Mouse (Mus musculus) CD4-positive helper T cell, adult 2 months (primary cell): Measurements from ENCODE around the gene Pus10.

Source experiments
- DNase-seq: peaks from one replicate; pipeline ENCODE4 v3.0.0-alpha.2; 2012; ENCODE audit warnings: low read depth, missing footprints, low spot score

The Pus10 gene

DNA sequence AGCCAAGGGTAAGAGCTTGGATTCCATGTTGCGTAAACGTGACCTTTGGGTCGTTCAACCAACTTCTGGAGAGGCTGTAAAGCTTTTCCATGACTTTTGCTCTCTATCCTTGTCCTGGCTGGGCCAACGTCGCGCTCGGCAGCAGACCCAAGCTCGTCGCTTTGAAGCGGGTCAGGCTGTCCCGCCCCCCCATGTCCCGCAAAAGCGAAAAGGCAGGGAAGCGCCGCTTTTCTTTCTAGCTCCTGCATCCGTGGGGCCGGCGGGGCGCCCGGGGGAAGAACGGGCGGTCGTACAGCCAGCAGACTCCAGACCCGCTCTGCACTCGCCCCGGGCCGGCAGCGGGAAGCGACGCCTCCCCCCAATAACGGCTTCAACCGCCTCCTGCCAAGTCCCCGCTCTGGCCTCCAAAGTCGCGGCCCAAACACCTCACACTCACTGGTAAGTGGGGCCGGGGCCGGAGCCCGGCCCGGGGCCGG is at the start of gene Pus10:
Gene Pus10 (plus strand): TSS at position 364 of the 476 bp plus-strand sequence.
- no peak for DNase-seq

- DNase-seq = no peak
Observed at GRCm38 (mm10) chr11:23618995-23619394, 46.5 kb upstream of the Pus10 start.

DNA sequence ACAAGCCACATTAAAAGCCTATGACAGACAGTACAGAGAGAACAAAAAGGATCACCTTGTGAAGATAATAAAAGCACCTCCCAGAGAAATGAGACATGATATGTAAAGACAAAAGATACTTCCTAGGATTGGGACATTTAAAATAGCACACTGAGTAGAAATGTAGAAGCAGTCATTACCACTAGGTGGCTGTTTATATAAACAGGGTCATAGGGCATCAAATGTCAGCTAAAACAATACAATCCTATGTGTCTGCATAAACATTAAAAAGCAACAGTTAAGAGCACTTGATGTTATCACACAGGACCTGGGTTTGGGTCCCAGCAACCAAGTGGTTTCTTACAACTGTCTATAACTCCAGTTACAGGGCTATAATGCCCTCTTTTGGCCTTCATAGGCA is 34.8 kb upstream of the Pus10 start:
- DNase-seq = peak; percentile 8

GRCm38 (mm10) chr11:23632945-23633878 is 32.3 kb upstream of the Pus10 start, which contains the start of gene 0610010F05Rik:
0610010F05Rik (minus strand) TSS chr11:23633639.
- peak; percentile 94 for DNase-seq

DNA sequence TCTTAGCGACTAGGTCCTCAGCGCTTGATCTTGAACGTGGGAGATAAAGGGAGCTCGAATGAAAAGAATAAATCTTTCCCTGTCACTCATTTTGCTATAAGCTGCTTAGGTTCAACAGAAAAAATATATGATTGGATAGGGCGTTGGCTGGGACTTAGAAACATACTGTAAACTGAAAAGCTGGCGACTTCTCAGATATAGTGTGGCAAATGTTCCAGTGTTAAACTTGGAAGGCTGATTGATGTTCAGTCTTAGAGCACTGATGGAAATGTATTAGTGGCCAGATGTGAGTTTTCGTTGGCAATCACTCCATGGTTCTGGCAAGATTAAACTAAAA is 31.6 kb upstream of the Pus10 start:
- no peak for DNase-seq

- DNase-seq = no peak
Observed at GRCm38 (mm10) chr11:23634573-23634972, 30.9 kb upstream of the Pus10 start.

GRCm38 (mm10) chr11:23647431-23647830 is 18.0 kb upstream of the Pus10 start:
- DNase-seq = no peak

DNA sequence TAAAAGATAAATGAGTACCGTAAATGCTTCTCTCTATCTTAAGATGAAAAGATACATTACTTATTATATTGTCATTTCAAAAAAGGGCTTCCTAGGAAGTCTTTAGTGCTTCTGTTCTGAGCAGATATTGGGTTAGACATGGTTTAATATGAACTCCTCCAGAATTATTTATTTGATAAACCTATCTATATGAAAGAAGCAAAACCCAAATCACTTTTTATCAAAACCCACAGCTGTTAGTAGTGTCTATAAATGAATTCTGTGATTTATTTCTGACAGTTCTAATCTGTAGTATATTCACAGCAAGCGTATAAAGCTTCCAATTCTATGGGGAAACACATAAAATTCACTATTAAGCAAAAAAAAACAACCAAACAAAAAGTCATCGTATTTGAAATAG is 17.6 kb upstream of the Pus10 start:
- DNase-seq = no peak

DNA sequence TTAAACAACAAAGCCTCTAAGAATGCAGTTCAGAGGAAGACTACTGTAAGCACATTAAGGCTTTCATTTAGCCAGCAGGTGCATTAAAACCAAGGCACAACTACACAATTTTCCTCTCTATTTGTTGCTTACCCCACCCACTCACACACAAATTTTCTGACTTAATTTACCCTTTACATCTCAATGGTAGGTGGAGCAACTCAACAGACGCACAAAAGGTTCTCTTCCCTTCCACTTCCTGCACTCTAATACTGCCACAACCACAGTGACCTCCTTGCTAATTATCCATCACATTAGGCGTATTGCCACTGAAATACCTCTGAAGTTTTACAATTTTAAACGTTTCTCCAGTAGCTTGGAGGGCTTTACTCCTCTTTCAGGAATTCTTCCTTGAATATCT is 11.8 kb upstream of the Pus10 start:
- DNase-seq = no peak

DNA sequence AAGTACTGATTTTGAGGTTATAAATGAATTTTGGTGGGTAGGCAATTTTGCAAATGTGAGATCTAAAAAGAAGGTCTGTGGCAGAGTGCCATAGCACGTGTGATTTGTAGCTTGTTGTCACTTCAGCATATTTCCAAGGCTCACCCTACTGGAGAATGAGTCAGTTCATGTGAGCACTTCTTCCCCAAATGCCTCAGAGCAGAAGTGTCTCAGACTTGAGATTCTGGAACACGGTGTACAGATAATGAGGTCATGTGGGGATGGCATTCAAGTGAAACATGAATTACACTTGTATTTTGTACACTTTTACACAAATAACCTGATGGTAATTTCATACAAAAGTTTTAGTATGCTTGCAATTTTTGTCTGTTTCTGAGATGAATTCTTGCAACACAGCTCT is 7.7 kb upstream of the Pus10 start:
- no peak for DNase-seq

GRCm38 (mm10) chr11:23664232-23664631 is 1.2 kb upstream of the Pus10 start:
- no peak for DNase-seq

- DNase-seq = peak; percentile 91
Observed at GRCm38 (mm10) chr11:23665798-23666501, 476 bp downstream of the Pus10 start, which contains the start of gene Pex13. Pex13 (minus strand) TSS chr11:23665959.

DNA sequence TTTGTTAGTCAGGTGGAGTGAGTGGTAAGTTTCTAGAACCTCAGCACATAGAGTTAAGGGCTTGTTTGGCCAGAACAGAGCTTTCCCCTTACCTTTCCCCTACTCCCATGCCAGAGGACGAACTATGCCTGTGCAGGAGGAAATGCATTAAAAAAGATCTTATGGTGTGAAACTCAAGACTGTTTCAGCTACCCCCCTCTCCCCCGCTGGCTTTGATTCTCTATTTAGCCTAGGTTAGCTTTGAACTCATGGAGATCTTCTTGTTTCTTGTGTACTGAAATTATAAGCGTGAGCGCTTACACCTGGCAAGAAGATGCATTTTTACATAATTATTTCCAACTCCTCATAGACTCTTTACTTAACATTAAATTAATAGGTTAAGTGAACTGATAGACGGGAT is 1.1 kb downstream of the Pus10 start:
- no peak for DNase-seq

DNA sequence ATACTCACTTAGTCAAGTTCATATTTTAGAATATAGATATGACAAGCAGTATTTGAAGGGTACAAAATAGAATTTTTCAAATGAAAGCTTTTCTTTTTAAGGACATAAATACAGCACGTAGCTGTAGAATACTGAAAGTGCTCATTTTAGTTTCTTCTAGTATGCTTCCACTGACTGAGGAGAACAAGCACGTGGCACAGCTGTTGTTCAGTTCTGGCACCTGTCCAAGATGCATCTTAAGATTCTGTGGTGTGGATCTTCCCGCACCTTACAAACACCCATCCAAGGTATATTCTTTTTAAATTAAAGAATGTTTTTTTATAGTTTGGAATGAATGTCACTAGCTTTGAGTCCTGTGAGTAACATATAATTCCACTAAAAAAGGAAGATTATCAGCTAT is 1.7 kb downstream of the Pus10 start:
- peak; percentile 20 for DNase-seq

- no peak for DNase-seq
Observed at GRCm38 (mm10) chr11:23672256-23672749, 6.8 kb downstream of the Pus10 start.

DNA sequence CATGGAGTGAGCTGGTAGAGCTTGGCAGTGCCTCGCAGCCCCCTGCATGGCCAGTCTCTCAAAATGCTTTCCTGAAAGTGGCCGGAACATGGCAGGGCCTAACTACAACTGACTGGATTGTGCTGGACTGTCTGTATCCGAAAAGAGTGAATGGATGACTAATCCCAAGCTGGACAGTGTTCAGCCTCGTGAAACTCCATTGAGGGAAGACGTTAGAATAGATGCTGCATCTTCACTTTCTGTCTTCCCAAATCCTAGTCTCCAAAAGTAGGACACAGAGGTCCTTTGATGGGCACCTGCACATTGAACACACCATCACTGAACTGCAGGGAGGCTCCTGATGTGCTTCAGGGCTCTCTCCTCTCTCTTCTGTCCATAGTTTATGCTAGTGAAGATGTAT is 10.6 kb downstream of the Pus10 start:
- DNase-seq = no peak

GRCm38 (mm10) chr11:23679044-23679642 is 13.7 kb downstream of the Pus10 start:
- DNase-seq = peak; percentile 73

DNA sequence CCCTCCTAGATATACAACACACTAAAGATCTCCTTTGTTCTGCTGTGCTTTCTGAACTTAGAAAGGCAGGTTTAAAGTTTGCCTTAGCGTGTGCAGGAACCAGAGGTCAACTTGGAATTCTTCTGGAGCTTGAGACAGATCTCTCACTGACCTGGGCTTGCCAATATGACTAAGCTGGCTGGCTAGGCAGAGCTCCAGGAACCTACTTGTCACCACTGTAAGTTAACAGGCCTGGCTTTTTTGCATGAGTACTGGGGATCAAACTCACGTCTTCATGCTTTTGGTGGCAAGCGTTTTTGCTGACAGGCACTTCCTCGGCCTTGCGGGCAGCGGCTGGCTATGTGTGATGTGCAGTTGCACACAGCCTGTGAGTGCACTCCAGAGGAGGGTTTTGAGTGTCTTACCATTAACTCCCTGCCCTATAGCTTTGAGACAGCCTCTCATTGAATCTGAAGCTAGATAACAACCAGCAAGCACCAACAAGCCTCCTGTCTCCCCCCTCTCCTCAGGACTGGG is 15.0 kb downstream of the Pus10 start:
- DNase-seq = no peak

GRCm38 (mm10) chr11:23682561-23682960 is 17.1 kb downstream of the Pus10 start:
- no peak for DNase-seq

GRCm38 (mm10) chr11:23686671-23687070 is 21.2 kb downstream of the Pus10 start:
- no peak for DNase-seq

- no peak for DNase-seq
Observed at GRCm38 (mm10) chr11:23688060-23688459, 22.6 kb downstream of the Pus10 start.

GRCm38 (mm10) chr11:23693286-23693685 is 27.8 kb downstream of the Pus10 start:
- no peak for DNase-seq
